Mouse (Mus musculus) megakaryocyte, embryonic 14.5 days (primary cell): ENCODE data around the gene Dctn2.

Experiments used
- FLI1 ChIP-seq: IDR thresholded peaks from 2 replicates; pipeline ENCODE4 v1.6.1; 2012; ENCODE audit warnings: low read length, inconsistent platforms, mixed read lengths
- GATA1 ChIP-seq: IDR thresholded peaks from 3 replicates; pipeline ENCODE4 v1.6.1; 2012; ENCODE audit warnings: mixed read lengths, low read length, inconsistent platforms, borderline replicate concordance

DNA sequence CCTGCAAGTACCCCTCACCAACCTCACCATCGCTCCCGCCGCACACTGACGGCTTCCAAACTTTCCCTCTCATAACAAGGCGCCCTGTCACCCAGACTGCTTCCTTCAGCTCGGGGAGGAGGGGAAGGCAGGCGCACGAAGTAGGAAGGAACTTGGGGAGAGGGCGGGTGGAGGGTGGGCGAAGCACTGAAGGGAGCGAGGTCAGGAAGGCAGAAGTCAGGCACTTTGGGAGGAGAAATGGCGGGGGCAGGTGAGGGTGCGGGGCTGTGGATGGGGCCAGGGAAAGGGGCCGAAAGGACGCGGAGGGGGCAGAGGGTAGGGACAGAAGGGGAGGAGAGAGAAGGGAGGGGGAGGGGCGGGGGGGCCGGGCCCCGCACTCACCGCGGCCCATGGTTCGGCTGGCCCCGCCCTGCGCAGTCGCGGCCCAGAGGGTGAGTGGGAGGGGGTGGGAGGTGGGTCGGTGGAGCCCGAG is 22.2 kb downstream of the Dctn2 start:
- no peak for TF ChIP-seq GATA1
- TF ChIP-seq FLI1, result no peak
